Mouse (Mus musculus) midbrain, embryonic 13.5 days (tissue): Measurements from ENCODE around the gene Irx5. TPM values are rescaled to one million over a fixed set of nuclear protein-coding genes. Genes with fewer than 3 reads are reported as not detected.

Source experiments
- ATAC-seq: fragments of 200-750 bp; cut with Nextera tagmentation; 2 replicates; pipeline ENCODE4 v1.8.0; 2017; ENCODE audit warnings: mild to moderate bottlenecking, moderate TSS enrichment, moderate library complexity
- H3K27ac ChIP-seq: fragments of 300-500 bp; sonication (generic); 2 replicates; pipeline ENCODE4 v1.5.1; 2015; ENCODE audit warnings: inconsistent platforms, mild to moderate bottlenecking, moderate library complexity
- H3K27me3 ChIP-seq: fragments of 300-500 bp; sonication (generic); 2 replicates; pipeline ENCODE4 v1.6.1; 2015; ENCODE audit warnings: mild to moderate bottlenecking, inconsistent platforms
- H3K36me3 ChIP-seq: fragments of 300-500 bp; sonication (generic); 2 replicates; pipeline ENCODE4 v1.6.1; 2015; ENCODE audit warnings: mild to moderate bottlenecking, inconsistent platforms
- H3K4me1 ChIP-seq: fragments of 300-500 bp; sonication (generic); replicated peaks from 2 replicates; pipeline ENCODE4 v1.6.1; 2015; ENCODE audit warnings: inconsistent platforms
- H3K4me2 ChIP-seq: fragments of 300-500 bp; sonication (generic); replicated peaks from 2 replicates; pipeline ENCODE4 v1.6.1; 2015; ENCODE audit warnings: moderate library complexity, mild to moderate bottlenecking, inconsistent platforms
- H3K4me3 ChIP-seq: fragments of 300-500 bp; sonication (generic); replicated peaks from 2 replicates; pipeline ENCODE4 v1.5.1; 2015; ENCODE audit warnings: mild to moderate bottlenecking, inconsistent platforms
- H3K9ac ChIP-seq: fragments of 300-500 bp; sonication (generic); replicated peaks from 2 replicates; pipeline ENCODE4 v1.6.1; 2015; ENCODE audit warnings: mild to moderate bottlenecking, inconsistent platforms
- H3K9me3 ChIP-seq: fragments of 300-500 bp; sonication (generic); 2 replicates; pipeline ENCODE4 v1.6.1; 2016; ENCODE audit warnings: mild to moderate bottlenecking, inconsistent platforms
- WGBS: fragments of 180-500 bp; shearing (Covaris S2); methylation state at CpG from one replicate; pipeline ENCODE4 v1.1.7; 2015; 5-methylcytosine and 5-hydroxymethylcytosine counted together
- polyA plus RNA-seq: library from polyadenylated mRNA; unstranded; fragments of >200 nt; fragmentation: Nextera tagmentation; extraction: Ambion mirVana; gene quantifications from 2 replicates; pipeline ENCODE4 v1.2.1, GENCODE M21; 2015

The Irx5 gene
- polyA plus RNA-seq, result 24.6 and 30.6 TPM in 2 replicates

GRCm38 (mm10) chr8:92357398-92357981, at the start of gene Irx5:
Irx5 (plus strand) TSS chr8:92357625.
- Histone ChIP-seq H3K4me1 (peaks cover 66% of the 10 kb centered on the region), H3K27me3 (peaks cover 11% of the 10 kb centered on the region; the same call in 1 of the 2 replicates), H3K4me3 (peak within 1 kb of the TSS; percentile 83), H3K36me3 (peaks cover 9% of the 10 kb centered on the region), H3K9ac (peak within 1 kb of the TSS; percentile 99), H3K27ac (peak within 1 kb of the TSS; percentile 99), H3K9me3 (no peaks in the 10 kb centered on the region), H3K4me2 (peak within 1 kb of the TSS; percentile 81)
- under 1% methylated on average over 44 of the region's 47 CpGs for WGBS
- peak; percentile 70 for ATAC-seq

- ATAC-seq, result no peak
- Histone ChIP-seq H3K36me3 (no peaks in the 10 kb centered on the region), H3K4me3 (no peak overlapping the region), H3K27me3 (no peaks in the 10 kb centered on the region), H3K27ac (no peak overlapping the region), H3K9ac (no peak overlapping the region), H3K4me1 (peaks cover 6% of the 10 kb centered on the region), H3K4me2 (no peak overlapping the region), H3K9me3 (no peaks in the 10 kb centered on the region)
- WGBS, result 53% methylated on average over 7 of the region's 7 CpGs
These were observed 45.2 kb upstream of the Irx5 start for GRCm38 (mm10) chr8:92312178-92312577.

- Histone ChIP-seq H3K4me2 (no peak overlapping the region), H3K27ac (no peak overlapping the region), H3K4me1 (peaks cover 6% of the 10 kb centered on the region), H3K27me3 (no peaks in the 10 kb centered on the region), H3K9me3 (no peaks in the 10 kb centered on the region), H3K36me3 (no peaks in the 10 kb centered on the region), H3K9ac (no peak overlapping the region), H3K4me3 (no peak overlapping the region)
- WGBS, result 83% methylated on average over 3 of the region's 3 CpGs
- ATAC-seq, result no peak
These were observed 43.7 kb upstream of the Irx5 start for GRCm38 (mm10) chr8:92313707-92314106.

- Histone ChIP-seq H3K9ac (no peak overlapping the region), H3K4me3 (no peak overlapping the region), H3K9me3 (no peaks in the 10 kb centered on the region), H3K27ac (no peak overlapping the region), H3K4me1 (no peaks in the 10 kb centered on the region), H3K27me3 (no peaks in the 10 kb centered on the region), H3K4me2 (no peak overlapping the region), H3K36me3 (peaks cover 41% of the 10 kb centered on the region)
- WGBS, result 94% methylated on average over 7 of the region's 7 CpGs
- no peak for ATAC-seq
These were observed 33.7 kb upstream of the Irx5 start for GRCm38 (mm10) chr8:92323751-92324150.

- Histone ChIP-seq H3K36me3 (peaks cover 59% of the 10 kb centered on the region), H3K9ac (no peak overlapping the region), H3K27me3 (no peaks in the 10 kb centered on the region), H3K27ac (no peak overlapping the region), H3K4me1 (no peaks in the 10 kb centered on the region), H3K9me3 (no peaks in the 10 kb centered on the region), H3K4me3 (no peak overlapping the region), H3K4me2 (no peak overlapping the region)
- no peak for ATAC-seq
- 97% methylated on average over 2 of the region's 2 CpGs for WGBS
These were observed 30.2 kb upstream of the Irx5 start for GRCm38 (mm10) chr8:92327176-92327575.

GRCm38 (mm10) chr8:92329273-92329672, 28.2 kb upstream of the Irx5 start:
- whole genome bisulfite sequencing, result 88% methylated on average over 3 of the region's 4 CpGs
- no peak for ATAC-seq
- H3K9me3 ChIP-seq, result no peaks in the 10 kb centered on the region

GRCm38 (mm10) chr8:92331811-92332210, 25.6 kb upstream of the Irx5 start:
- Histone ChIP-seq H3K4me3 (no peak overlapping the region), H3K4me1 (peaks cover 11% of the 10 kb centered on the region; the same call in 1 of the 2 replicates), H3K9me3 (no peaks in the 10 kb centered on the region), H3K27ac (no peak overlapping the region), H3K4me2 (no peak overlapping the region), H3K36me3 (peaks cover 36% of the 10 kb centered on the region), H3K9ac (no peak overlapping the region), H3K27me3 (no peaks in the 10 kb centered on the region)
- 95% methylated on average over 3 of the region's 3 CpGs for WGBS
- ATAC-seq, result no peak

More at GRCm38 (mm10) chr8:92329273-92329672, 28.2 kb upstream of the Irx5 start:
- no peak overlapping the region for H3K4me2 ChIP-seq
- H3K4me1 ChIP-seq, result no peaks in the 10 kb centered on the region
- peaks cover 60% of the 10 kb centered on the region for H3K36me3 ChIP-seq
- no peak overlapping the region for H3K27ac ChIP-seq
- no peak overlapping the region for H3K4me3 ChIP-seq
- H3K9ac ChIP-seq, result no peak overlapping the region
- no peaks in the 10 kb centered on the region for H3K27me3 ChIP-seq

- Histone ChIP-seq H3K4me1 (peaks cover 11% of the 10 kb centered on the region; the same call in 1 of the 2 replicates), H3K4me3 (no peak overlapping the region), H3K9me3 (no peaks in the 10 kb centered on the region), H3K27me3 (no peaks in the 10 kb centered on the region), H3K36me3 (peaks cover 37% of the 10 kb centered on the region), H3K9ac (no peak overlapping the region), H3K4me2 (no peak overlapping the region), H3K27ac (no peak overlapping the region)
- WGBS, result 96% methylated on average over 8 of the region's 8 CpGs
- no peak for ATAC-seq
These were observed 24.0 kb upstream of the Irx5 start for GRCm38 (mm10) chr8:92333406-92333805.

- no peak overlapping the region for H3K27ac ChIP-seq
- no peak for ATAC-seq
- H3K4me1 ChIP-seq, result peaks cover 11% of the 10 kb centered on the region; the same call in 1 of the 2 replicates
- no peak overlapping the region for H3K4me2 ChIP-seq
- 60% methylated on average over 7 of the region's 7 CpGs for WGBS
- no peaks in the 10 kb centered on the region for H3K27me3 ChIP-seq
- H3K4me3 ChIP-seq, result no peak overlapping the region
- no peak overlapping the region for H3K9ac ChIP-seq
- no peaks in the 10 kb centered on the region for H3K9me3 ChIP-seq
- peaks cover 33% of the 10 kb centered on the region for H3K36me3 ChIP-seq
These were observed 22.3 kb upstream of the Irx5 start for GRCm38 (mm10) chr8:92335079-92335478.

- no peaks in the 10 kb centered on the region for H3K9me3 ChIP-seq
- no peaks in the 10 kb centered on the region for H3K27me3 ChIP-seq
- peaks cover 11% of the 10 kb centered on the region; the same call in 1 of the 2 replicates for H3K4me1 ChIP-seq
- 56% methylated on average over 6 of the region's 6 CpGs for WGBS
- H3K4me3 ChIP-seq, result no peak overlapping the region
- ATAC-seq, result no peak
- no peak overlapping the region for H3K4me2 ChIP-seq
- no peak overlapping the region for H3K27ac ChIP-seq
- no peak overlapping the region for H3K9ac ChIP-seq
- H3K36me3 ChIP-seq, result peaks cover 41% of the 10 kb centered on the region
These were observed 21.4 kb upstream of the Irx5 start for GRCm38 (mm10) chr8:92336041-92336440.

GRCm38 (mm10) chr8:92343544-92343943, 13.9 kb upstream of the Irx5 start:
- H3K4me2 ChIP-seq, result no peak overlapping the region
- no peak overlapping the region for H3K27ac ChIP-seq
- no peak for ATAC-seq
- H3K27me3 ChIP-seq, result no peaks in the 10 kb centered on the region
- H3K4me3 ChIP-seq, result no peak overlapping the region
- H3K9ac ChIP-seq, result no peak overlapping the region
- 89% methylated on average over 4 of the region's 4 CpGs for WGBS
- H3K9me3 ChIP-seq, result no peaks in the 10 kb centered on the region
- H3K36me3 ChIP-seq, result peaks cover 41% of the 10 kb centered on the region
- H3K4me1 ChIP-seq, result peaks cover 3% of the 10 kb centered on the region; the same call in 1 of the 2 replicates

- no peak for ATAC-seq
- Histone ChIP-seq H3K4me3 (no peak overlapping the region), H3K27me3 (0 out of 2 replicates have a peak, but pooled peaks cover 7% of the 10 kb centered on the region), H3K4me2 (peak overlapping the region; percentile 30), H3K4me1 (peaks cover 48% of the 10 kb centered on the region), H3K27ac (no peak overlapping the region), H3K36me3 (no peaks in the 10 kb centered on the region), H3K9me3 (no peaks in the 10 kb centered on the region), H3K9ac (no peak overlapping the region)
- WGBS, result 78% methylated on average over 11 of the region's 11 CpGs
These were observed 7.4 kb upstream of the Irx5 start for GRCm38 (mm10) chr8:92349898-92350486.
